Mouse (Mus musculus) forebrain, embryonic 16.5 days (tissue): ENCODE results near the gene Mast4. TPM values are rescaled to one million over a fixed set of nuclear protein-coding genes. Genes with fewer than 3 reads are reported as not detected.

Experiments
- ATAC-seq: fragments of 200-750 bp; cut with Nextera tagmentation; 2 replicates; pipeline ENCODE4 v1.8.0; 2017; ENCODE audit warnings: mild to moderate bottlenecking, moderate library complexity
- H3K27ac ChIP-seq: fragments of 300-500 bp; sonication (generic); 2 replicates; pipeline ENCODE4 v1.5.1; 2014; ENCODE audit warnings: low read length, control low read depth
- H3K27me3 ChIP-seq: fragments of 300-500 bp; sonication (generic); replicated peaks from 2 replicates; pipeline ENCODE4 v1.6.1; 2014; ENCODE audit warnings: low read length; ENCODE audit not compliant: control insufficient read depth, insufficient read depth
- H3K36me3 ChIP-seq: fragments of 300-500 bp; sonication (generic); 2 replicates; pipeline ENCODE4 v1.6.1; 2014; ENCODE audit not compliant: control insufficient read depth, insufficient read depth
- H3K4me1 ChIP-seq: fragments of 300-500 bp; sonication (generic); replicated peaks from 2 replicates; pipeline ENCODE4 v1.6.1; 2014; ENCODE audit warnings: low read length; ENCODE audit not compliant: control insufficient read depth, insufficient read depth
- H3K4me2 ChIP-seq: fragments of 300-500 bp; sonication (generic); 2 replicates; pipeline ENCODE4 v1.6.1; 2014; ENCODE audit warnings: mild to moderate bottlenecking, low read length, control low read depth
- H3K4me3 ChIP-seq: fragments of 300-500 bp; sonication (generic); replicated peaks from 2 replicates; pipeline ENCODE4 v1.5.1; 2014; ENCODE audit warnings: mild to moderate bottlenecking, low read length, control low read depth
- H3K9ac ChIP-seq: fragments of 300-500 bp; sonication (generic); replicated peaks from 2 replicates; pipeline ENCODE4 v1.6.1; 2014; ENCODE audit warnings: low read depth, low read length, control low read depth
- H3K9me3 ChIP-seq: fragments of 300-500 bp; sonication (generic); 2 replicates; pipeline ENCODE4 v1.6.1; 2016; ENCODE audit warnings: low read length; ENCODE audit not compliant: control insufficient read depth
- WGBS: fragments of 180-500 bp; shearing (Covaris S2); extraction: QIAGEN DNeasy Blood & Tissue Kit; methylation state at CpG from one replicate; pipeline ENCODE4 v1.1.7; 2014; 5-methylcytosine and 5-hydroxymethylcytosine counted together
- polyA plus RNA-seq: library from polyadenylated mRNA; unstranded; fragments of >200 nt; fragmentation: Nextera tagmentation; extraction: Ambion mirVana; gene quantifications from 2 replicates; pipeline ENCODE4 v1.2.1, GENCODE M21; 2015

The Mast4 gene
- polyA plus RNA-seq, 1 experiment from 2014 or later, result 15.7 TPM

- Histone ChIP-seq H3K36me3 (no peaks in the 10 kb centered on the region), H3K4me2 (no peak overlapping the region), H3K4me1 (peaks cover 13% of the 10 kb centered on the region; the same call in 1 of the 2 replicates), H3K9ac (no peak overlapping the region), H3K4me3 (no peak overlapping the region), H3K27ac (no peak overlapping the region), H3K27me3 (no peaks in the 10 kb centered on the region), H3K9me3 (no peaks in the 10 kb centered on the region)
- ATAC-seq, result no peak
- 79% methylated on average over 9 of the region's 9 CpGs for WGBS
Measured at GRCm38 (mm10) chr13:102899253-102900082, 434.8 kb downstream of the Mast4 start.

GRCm38 (mm10) chr13:102898374-102899131, 435.7 kb downstream of the Mast4 start:
- Histone ChIP-seq H3K4me3 (no peak overlapping the region), H3K4me2 (no peak overlapping the region), H3K9me3 (no peaks in the 10 kb centered on the region), H3K27me3 (no peaks in the 10 kb centered on the region), H3K36me3 (no peaks in the 10 kb centered on the region), H3K9ac (no peak overlapping the region), H3K4me1 (peaks cover 17% of the 10 kb centered on the region; the same call in 1 of the 2 replicates), H3K27ac (no peak overlapping the region)
- WGBS, result 54% methylated on average over 15 of the region's 15 CpGs
- peak; percentile 36; the same call in 1 of the 2 replicates for ATAC-seq

- no peak for ATAC-seq
- H3K9me3 ChIP-seq, result no peaks in the 10 kb centered on the region
- H3K4me1 ChIP-seq, result peaks cover 18% of the 10 kb centered on the region; the same call in 1 of the 2 replicates
- no peak overlapping the region for H3K4me3 ChIP-seq
- H3K9ac ChIP-seq, result no peak overlapping the region
- H3K27me3 ChIP-seq, result no peaks in the 10 kb centered on the region
- no peak overlapping the region for H3K4me2 ChIP-seq
- H3K36me3 ChIP-seq, result no peaks in the 10 kb centered on the region
- no peak overlapping the region for H3K27ac ChIP-seq
Measured at GRCm38 (mm10) chr13:102896322-102896721, 438.0 kb downstream of the Mast4 start.

- Histone ChIP-seq H3K4me3 (no peak overlapping the region), H3K36me3 (no peaks in the 10 kb centered on the region), H3K27me3 (no peaks in the 10 kb centered on the region), H3K9ac (no peak overlapping the region), H3K9me3 (no peaks in the 10 kb centered on the region), H3K4me1 (peaks cover 18% of the 10 kb centered on the region; the same call in 1 of the 2 replicates), H3K4me2 (no peak overlapping the region), H3K27ac (no peak overlapping the region; the same call in 1 of the 2 replicates)
- ATAC-seq, result no peak
- 37% methylated on average over 6 of the region's 6 CpGs for WGBS
Measured at GRCm38 (mm10) chr13:102895894-102896293, 438.4 kb downstream of the Mast4 start.

GRCm38 (mm10) chr13:102894287-102895234, 439.7 kb downstream of the Mast4 start:
- no peak for ATAC-seq
- H3K27ac ChIP-seq, result no peak overlapping the region
- H3K27me3 ChIP-seq, result no peaks in the 10 kb centered on the region
- H3K9me3 ChIP-seq, result no peaks in the 10 kb centered on the region
- 42% methylated on average over 15 of the region's 15 CpGs for WGBS
- H3K36me3 ChIP-seq, result no peaks in the 10 kb centered on the region
- peaks cover 18% of the 10 kb centered on the region; the same call in 1 of the 2 replicates for H3K4me1 ChIP-seq
- H3K4me3 ChIP-seq, result no peak overlapping the region
- no peak overlapping the region for H3K9ac ChIP-seq
- H3K4me2 ChIP-seq, result no peak overlapping the region

GRCm38 (mm10) chr13:102892783-102893182, 441.5 kb downstream of the Mast4 start:
- Histone ChIP-seq H3K27ac (no peak overlapping the region), H3K4me3 (no peak overlapping the region), H3K36me3 (no peaks in the 10 kb centered on the region), H3K4me1 (peaks cover 19% of the 10 kb centered on the region; the same call in 1 of the 2 replicates), H3K27me3 (no peaks in the 10 kb centered on the region), H3K9me3 (no peaks in the 10 kb centered on the region), H3K9ac (no peak overlapping the region), H3K4me2 (no peak overlapping the region)
- ATAC-seq, result no peak
- 93% methylated on average over 3 of the region's 3 CpGs for WGBS

GRCm38 (mm10) chr13:102889989-102890388, 444.3 kb downstream of the Mast4 start:
- Histone ChIP-seq H3K4me3 (no peak overlapping the region), H3K27ac (no peak overlapping the region), H3K4me1 (peaks cover 12% of the 10 kb centered on the region), H3K36me3 (no peaks in the 10 kb centered on the region), H3K9me3 (no peaks in the 10 kb centered on the region), H3K27me3 (no peaks in the 10 kb centered on the region), H3K4me2 (no peak overlapping the region), H3K9ac (no peak overlapping the region)
- WGBS, result 87% methylated on average over 10 of the region's 10 CpGs
- ATAC-seq, result no peak

GRCm38 (mm10) chr13:102889537-102889936, 444.8 kb downstream of the Mast4 start:
- Histone ChIP-seq H3K4me1 (peaks cover 10% of the 10 kb centered on the region), H3K27me3 (no peaks in the 10 kb centered on the region), H3K36me3 (no peaks in the 10 kb centered on the region), H3K9me3 (no peaks in the 10 kb centered on the region), H3K27ac (no peak overlapping the region), H3K9ac (no peak overlapping the region), H3K4me3 (no peak overlapping the region), H3K4me2 (no peak overlapping the region)
- 89% methylated on average over 13 of the region's 13 CpGs for WGBS
- no peak for ATAC-seq
